Mouse (Mus musculus) hematopoietic stem cell, adult 5-6 weeks (primary cell): ENCODE measurements at regions not wholly inside any gene's neighbourhood (a gene's known extent, or its start where the extent isn't known, plus 50 kb on each side); places are given as distances from the start of the nearest gene placed in this dataset.

Source experiments
- ATAC-seq, 2 experiments: fragments of 125-278 bp in 1 of 2; replicated peaks in 1 of 2; 2 replicates each; pipeline ENCODE4 v1.8.0; 2016 to 2017; ENCODE audit warnings: inconsistent platforms in 2 of 2, mild to moderate bottlenecking in 2 of 2, moderate number of reproducible peaks in 2 of 2, low read depth in 1 of 2, moderate TSS enrichment in 1 of 2; ENCODE audit not compliant: low FRiP score in 2 of 2, poor library complexity in 2 of 2, severe bottlenecking in 2 of 2, insufficient read depth in 1 of 2, low TSS enrichment in 1 of 2

DNA sequence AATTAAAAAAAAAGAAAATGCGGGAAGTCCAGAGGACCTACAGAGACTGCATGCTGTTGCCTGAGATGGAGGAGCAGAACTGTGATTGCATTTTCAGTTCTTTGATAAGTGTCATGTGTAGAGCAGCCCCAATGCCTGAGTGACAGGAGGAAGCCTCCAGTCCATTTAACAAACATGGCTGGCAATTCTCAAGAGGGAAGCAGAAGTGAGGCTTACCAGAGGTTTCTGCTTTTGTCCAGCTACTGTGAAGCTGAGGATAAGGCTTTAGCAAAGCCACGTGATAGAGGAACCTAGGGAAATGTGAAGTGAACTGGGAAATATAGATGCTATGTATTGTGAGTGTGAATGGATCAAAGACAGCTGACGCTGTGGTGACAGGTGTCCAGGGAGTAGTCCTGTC lies 56.6 kb downstream of the Sucnr1 start:
- ATAC-seq: peak in 1 of 2 experiments; percentile 37; a peak in 1 of 4 replicates

DNA sequence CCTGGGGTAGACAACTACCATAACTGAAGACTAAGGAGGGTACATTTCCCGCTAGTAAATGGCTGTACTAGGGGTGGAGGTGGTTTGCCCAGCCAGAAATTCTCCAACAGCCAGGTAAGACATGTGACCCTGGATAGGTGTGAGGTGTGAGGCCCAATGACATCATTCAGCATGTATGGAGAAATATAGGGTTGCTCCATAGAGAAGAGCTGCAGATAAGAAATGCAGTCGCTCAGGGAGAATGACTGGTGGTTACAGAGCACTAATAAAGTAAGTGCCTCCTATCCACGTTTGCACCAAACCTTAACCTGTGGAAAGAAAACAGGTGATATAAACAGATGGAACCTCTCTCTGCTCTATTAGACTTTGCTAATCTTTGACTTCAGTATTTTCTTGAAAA lies 78.2 kb downstream of the Sucnr1 start:
- ATAC-seq: no peak

DNA sequence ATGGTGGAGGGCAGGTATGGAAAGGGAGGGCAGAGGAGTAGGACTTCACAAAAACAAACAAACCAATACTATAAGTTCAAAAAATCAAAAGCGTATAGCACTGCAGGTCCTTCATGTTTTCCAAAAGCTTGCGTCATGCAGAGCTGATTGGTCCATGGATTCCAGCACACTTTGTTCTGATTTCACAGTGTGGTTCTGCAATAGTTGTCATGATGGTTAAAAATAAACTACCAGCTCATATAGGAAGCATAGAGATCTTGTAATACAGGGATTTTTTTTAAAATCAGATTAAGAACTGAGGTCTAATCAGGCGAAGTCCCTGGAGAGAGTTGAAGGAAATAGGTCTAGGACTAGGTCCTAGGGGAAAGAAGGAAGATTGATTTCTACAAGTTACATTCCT lies 86.0 kb downstream of the Sucnr1 start:
- no peak for ATAC-seq

DNA sequence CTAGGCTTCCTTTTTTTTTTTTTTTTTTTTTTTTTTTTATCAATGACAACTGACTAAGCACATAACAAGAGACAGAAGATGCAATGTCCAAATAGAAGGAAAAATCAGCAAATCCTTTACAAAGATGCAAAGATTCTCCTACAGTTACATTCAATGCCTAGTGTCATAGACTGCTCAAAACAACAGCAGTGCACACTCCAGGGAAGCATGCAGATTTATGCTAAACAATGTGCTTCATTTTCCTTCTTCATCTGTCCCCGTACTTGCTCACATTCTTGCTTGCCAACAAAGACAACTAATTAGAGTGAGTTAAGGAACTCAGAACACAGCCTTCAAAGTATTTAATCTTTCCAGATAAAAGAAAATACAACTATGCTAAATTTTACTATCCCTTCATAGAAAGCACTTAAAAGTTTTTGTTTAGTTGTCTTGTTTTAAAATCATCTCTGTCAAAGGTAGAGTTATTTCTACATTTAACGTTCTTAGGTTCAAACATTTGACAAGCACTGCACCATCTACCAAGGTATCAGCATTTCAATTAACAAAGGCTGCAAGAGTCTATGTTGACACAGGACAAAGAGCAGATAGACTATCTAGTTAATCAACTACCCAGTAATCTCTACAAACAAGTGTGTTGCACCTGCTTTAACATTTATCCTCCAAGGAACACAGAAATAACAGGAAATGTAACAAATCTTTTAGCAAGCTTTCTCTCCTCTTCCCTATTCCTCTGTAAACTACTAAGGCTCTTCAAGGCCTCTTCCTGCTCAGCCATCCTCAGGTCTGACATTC lies 86.7 kb downstream of the Sucnr1 start:
- ATAC-seq: no peak

DNA sequence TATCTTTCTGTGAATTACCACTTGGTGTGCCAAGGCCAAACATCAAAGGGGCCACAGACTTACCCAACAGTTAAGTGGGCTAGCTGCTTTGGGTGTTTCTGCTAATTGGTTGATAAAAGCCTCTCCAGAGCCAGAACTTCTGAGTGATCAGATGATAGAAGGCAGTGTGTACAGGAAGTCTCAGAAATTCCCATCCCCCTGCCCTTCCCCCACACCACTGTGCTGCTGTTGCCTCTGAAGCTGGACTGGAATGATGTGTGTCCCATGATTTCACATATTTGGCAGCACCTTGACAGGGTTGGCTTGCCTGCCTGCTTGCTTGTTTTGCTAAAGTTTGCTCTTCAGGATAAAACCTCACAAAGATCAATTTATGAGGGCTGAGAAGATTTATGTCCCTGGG lies 87.9 kb downstream of the Sucnr1 start:
- no peak for ATAC-seq

DNA sequence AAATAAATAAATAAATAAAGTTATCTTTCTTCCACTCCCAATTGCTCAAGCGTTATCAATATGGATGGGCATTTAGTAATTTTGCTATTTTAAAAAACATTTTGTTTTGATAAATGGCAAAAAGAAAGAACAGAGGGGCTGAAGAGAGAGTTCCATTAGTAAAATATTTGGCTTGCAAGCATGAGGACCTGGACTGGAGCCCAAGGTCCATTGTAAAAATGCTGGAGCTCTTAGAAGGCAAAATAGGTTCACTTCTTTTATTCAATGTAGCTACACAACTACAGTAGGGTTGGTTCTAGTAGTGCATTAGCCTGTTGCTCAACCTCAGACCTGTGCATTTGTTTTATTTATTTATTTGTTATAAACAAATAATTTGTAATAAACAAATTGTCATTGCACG lies 102.8 kb downstream of the Sucnr1 start:
- ATAC-seq: no peak

DNA sequence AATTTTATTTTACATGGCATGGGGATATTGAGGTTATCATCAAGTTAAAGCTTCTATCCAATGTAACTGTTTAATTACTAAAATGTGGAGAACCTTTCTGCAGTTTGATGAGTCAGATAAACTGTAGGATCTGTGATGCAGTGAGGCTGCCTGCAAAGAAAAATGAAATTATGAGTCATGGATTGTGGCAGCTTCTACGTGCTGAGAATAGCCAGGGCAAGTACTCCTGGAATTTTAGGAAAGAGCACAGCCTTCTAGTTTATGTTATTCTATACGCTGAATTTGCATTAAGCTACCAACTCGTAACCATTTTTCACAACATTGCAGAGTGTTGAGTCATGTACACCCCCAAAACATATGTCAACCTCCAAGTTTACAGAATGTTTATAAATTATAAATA lies 114.4 kb downstream of the Sucnr1 start:
- no peak for ATAC-seq

DNA sequence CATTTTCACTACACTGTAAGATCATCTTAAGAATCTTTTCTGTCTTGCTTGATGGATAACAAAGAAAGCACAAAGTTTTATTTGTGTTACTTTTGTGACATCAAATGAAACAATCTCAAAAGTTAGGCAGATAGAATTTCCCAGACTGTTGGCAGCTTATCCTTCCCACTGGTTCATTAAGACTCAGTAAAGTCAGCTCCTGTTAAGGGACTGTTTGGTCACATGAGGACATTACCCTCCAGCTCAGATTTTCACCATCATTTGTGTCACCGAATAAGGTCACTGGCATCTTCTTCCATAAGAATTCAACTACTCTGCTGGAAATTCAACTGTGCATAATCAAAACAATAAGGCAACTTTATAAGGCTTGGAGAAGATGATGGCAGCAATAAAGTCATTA lies 126.3 kb downstream of the Sucnr1 start:
- no peak for ATAC-seq

DNA sequence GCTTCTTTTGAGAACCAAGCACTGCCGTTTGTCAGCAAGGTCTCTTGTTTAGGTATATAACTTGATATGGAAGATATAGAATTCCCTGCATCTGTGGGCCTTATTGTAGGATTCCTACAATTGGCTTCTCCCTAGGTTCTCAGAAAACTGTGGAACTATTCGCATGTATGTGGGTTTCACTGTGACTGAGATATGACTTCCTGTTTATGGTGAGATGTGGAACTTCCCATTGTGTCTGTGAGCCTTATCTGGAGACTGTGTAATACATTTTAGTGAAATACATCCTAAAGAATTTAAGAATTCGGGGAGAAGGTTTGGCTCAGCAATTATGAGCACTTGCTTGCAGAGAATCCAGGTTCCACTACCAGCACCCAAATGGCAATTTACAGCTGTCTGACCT lies 137.3 kb downstream of the Sucnr1 start:
- ATAC-seq: 0 out of 4 replicates have a peak, but pooled peaks have one; percentile 27 to 32

DNA sequence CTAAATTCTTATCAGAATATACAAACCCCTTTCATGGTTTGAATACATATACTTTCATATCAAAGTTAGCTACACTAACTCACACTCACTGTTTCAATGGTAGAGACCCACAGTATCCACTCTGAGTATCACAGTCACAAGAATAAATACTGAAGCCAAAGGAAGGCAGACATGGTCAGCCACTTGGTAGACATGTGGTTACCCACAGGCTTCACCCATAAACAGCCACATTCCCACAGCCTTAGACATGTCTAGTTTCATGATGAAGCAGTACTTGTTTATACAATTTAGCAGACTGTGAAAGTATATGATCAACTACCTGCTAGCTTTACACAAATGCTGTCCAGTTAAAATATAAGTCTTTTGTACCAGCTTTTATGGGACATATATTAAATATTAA lies 159.0 kb downstream of the Sucnr1 start:
- ATAC-seq: no peak

DNA sequence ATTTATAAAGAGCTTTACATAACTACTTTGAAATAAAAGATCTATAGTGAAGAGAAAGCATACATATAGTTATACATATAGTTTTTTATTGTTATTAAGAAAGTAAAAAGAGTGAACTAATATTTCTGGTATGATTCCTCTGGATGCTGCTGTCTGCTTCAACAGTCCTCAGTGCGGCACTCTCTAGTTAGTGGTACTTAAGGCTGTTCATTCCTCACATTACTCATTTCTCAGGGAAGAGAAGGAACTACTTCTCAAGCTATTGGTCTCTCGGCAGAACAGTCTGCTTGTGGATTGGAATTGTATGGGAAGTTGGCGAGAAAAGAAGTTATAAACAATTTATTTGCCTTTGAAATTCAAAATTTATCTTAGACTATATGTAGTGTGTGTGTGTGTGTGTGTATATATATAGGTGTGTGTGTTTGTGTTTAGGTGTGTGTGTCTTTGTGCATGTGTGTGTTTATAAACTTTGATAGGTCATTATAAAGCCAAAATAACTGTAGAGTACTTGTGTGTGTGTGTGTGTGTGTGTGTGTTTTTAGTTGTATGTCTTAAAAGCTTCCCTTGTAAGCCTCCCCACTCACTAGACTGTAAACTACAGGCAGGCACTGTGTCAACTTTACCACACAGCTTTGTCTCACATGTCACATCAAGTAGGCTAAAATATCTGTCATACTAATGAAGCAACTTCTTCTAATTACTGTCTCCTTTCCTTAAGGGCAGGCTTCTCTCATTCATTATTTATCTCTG lies 185.2 kb downstream of the Sucnr1 start:
- no peak for ATAC-seq

DNA sequence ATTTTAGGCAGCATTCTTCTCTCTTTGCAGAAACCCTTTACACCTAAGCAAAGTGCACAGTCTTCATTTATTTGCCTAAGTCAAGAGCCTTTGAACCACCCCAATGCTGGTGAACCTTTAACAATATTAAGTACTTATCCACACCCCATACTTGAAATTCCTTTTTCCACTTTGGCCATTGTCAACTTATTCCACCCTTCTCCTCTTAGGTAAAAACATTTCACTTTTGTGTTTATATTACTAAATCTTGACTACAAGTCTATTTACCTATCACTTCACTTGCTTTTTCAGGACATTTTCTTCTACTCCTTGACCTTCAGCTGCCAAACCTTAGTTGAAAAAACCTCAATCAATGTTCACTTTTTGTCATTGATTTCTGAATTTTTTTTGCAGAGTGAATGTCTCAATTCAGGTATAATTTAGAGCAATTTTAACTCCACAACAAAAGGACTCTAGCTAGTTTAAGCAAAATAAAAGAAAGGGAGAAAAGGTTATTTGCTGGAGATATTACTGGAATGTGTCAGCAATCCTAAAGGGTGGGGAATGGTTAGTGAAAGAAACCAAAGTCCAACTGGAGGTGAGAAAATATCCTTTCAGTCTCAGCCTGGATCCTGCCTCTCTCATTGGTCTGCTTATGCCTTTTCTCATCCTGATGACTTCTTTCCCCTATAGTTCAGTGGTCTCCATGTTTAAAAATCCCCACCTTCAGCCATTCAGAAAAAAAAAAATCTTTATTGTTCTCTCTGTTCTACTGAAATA lies 185.9 kb downstream of the Sucnr1 start:
- no peak for ATAC-seq

DNA sequence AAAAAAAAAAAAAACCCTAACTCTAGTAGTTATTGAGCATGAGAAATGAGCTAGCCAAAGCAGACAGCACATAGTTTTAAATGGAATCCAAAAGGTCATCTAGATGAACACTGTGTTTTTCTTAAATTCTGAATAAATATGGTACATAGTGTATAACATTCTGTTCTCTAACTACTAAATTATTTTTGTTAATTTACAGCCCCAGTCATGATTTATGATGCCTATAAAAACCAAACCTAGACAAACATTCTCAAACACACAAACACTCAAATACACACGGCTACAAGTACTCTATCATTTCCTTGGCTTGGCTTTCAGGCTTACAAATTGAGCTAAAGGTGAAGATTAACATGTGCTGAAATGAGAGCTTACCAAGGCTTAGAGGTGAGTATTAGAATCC lies 188.8 kb downstream of the Sucnr1 start:
- no peak for ATAC-seq

DNA sequence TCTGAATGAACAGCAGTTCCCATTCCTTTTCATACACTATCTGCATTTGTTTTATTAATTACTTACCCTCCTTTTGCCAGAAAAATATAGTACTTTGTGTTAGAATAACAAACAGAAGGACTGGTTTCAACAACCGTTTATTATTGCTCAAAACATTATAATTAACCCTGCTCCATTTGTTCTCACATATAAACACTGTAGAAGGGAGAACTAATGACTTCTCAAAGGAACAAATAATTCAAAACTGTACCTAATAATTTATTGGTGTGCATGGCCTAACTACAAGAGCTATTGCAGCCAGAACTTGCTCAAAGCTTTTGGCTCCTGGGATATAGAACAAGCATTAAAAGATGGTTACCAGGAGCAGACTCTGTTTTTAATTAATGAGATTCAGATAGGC lies 192.1 kb downstream of the Sucnr1 start:
- ATAC-seq: no peak

DNA sequence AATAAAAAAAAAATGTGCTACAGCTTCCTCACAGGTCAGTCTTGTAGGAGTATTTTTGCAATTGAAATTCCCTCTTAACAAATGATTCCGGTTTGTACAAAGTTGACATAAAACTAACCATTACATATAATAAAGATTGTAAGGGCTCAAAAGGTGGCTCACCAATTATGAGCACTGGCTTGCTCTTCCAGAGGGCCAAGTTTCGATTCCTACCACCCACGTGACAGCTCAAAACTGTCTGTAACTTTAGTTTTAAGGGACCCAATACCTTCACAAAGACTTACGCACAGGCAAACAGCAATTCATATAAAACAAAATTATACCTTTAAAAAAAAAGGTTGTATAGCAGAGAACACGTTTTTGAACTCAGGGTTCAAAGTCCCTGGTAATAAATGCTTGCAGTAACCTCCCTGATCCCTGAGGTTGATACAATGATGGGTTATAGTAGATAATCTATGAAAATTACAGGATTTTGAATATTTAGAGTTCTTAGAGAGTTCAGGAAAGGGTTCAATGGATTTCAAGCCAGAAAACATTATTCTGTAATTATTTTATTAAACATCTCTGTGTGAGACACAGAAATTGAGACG lies 193.7 kb downstream of the Sucnr1 start:
- no peak for ATAC-seq

DNA sequence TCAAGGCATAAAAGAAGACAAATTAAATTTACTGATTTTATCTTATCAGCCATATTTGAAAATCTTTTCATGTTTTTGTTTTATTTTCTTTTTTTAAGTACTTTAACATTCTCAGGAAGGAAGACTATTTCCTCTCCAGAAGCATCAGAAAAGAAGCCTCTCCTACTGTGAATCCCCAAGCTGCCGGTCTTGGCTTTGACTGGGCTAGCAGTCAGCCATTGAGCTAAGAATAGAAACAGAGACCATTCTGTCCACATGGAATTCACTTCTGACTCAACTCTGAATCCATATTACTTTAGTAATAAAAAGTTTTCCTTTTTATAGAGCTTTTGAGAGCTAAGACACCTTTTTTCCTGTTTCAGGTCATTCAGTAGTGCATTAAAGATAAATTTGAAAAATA lies 194.8 kb upstream of the Mbnl1 start:
- no peak for ATAC-seq

DNA sequence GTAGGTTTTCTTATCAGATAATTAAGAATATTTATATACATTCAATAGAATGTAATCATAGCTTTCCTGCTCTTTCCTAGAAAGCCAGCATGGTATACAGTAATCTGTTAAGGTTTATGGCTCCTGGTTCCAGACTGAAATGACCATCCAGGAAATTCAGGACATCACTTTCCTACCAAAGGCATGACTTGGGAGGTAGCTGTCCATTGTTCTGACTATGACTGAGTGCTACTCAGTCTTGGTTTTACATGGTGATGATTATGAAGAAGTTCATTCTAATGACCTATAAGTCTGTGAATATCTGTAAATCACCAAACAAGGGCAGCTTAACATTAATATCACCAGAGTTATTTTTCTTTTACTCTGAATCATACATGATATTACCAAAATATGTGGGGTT lies 191.4 kb upstream of the Mbnl1 start:
- no peak for ATAC-seq

DNA sequence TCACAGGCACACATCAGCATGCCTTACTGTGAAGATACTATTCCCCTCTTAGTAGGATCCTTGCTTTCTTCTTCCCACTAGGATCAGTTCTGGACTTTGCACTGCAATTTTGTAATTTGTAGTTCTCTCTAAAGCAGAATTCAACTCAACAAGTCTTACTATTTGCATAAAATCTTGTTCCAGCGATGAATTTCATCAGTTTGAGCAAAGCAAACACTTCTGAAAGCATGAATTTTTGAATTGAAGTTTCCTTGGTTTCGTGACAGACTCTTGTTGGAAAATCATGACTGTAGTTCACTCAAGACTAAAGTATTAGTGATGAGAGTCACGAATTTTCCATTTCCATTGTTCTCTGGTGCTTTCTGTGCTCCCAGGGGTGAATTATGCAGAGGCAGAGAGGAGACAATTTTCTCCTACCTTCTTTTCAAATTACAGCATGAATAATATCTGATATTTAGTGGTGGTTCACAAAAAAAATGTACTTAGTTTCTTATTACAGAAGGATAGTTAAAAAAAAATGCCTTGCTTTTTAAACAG lies 190.6 kb upstream of the Mbnl1 start:
- ATAC-seq: no peak
